Mouse (Mus musculus) megakaryocyte-erythroid progenitor cell, adult 5-6 weeks (primary cell): ENCODE data around the gene Gemin7. TPM values are rescaled to one million over a fixed set of nuclear protein-coding genes. Genes with fewer than 3 reads are reported as not detected.
"Not testable (repeated sequence)": the region's sequence is repeated elsewhere in the genome, so short reads cannot be mapped to it uniquely, and the experiment has no call there.

Source experiments
- ATAC-seq: replicated peaks from 2 replicates; pipeline ENCODE4 v1.8.0; 2016; ENCODE audit warnings: mild to moderate bottlenecking, inconsistent platforms; ENCODE audit not compliant: severe bottlenecking, poor library complexity, low FRiP score, low TSS enrichment
- total RNA-seq, 2 experiments: library from RNA; stranded (forward) in 1 of 2; stranded (reverse) in 1 of 2; fragments of 200-1000, 215-1000 nt in 1 of 2; fragments of >200 nt in 1 of 2; fragmentation: Nextera tagmentation in 1 of 2; gene quantifications; 2 replicates each; pipeline ENCODE4 v1.2.3; 2014 to 2017

Gemin7 gene
- total RNA-seq (2014; fragmentation: Nextera tagmentation) (60.3 and 70.0 TPM in 2 replicates), total RNA-seq (2017) (24.1 and 25.1 TPM in 2 replicates)

DNA sequence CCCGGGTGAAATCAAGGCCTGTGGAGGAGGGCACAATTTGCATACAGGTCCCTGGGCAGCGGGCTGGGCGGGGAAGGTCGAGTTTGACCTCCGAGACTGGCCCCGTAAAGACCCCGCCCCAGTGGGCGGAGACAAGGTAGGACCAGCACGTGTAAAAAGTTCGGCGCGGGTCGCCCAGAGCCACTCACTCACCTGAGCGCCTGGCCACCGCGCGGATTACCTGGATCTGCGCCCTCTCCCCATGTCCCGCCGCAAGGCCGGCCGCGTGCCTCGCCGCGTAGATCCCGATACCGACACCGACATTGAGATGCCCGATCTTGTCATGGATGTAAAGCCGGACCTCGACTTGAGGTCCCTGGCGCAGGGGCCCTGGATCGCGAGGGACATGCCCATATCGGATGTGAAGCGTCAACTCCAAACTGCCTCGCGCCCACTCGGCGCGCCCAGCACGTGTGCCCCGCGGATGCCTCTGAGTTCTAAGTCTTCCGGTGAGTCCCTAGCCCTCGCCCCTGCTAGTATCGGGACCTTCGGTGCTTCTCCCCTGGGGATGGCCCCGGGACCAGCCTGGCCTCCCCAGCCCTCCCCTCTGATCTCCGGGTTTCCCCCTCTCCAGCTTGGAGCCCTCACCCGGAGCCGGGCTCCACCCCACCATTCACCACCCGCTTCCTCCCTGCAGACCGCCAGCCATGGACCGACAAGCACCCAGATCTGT, at the start of gene Gemin7, which contains the start of gene Zfp296:
Gemin7 (minus strand) TSS at position 455 of the 712 bp plus-strand sequence.
Zfp296 (plus strand) TSS at position 147 of the 712 bp plus-strand sequence.
- ATAC-seq, result peak; percentile 32

DNA sequence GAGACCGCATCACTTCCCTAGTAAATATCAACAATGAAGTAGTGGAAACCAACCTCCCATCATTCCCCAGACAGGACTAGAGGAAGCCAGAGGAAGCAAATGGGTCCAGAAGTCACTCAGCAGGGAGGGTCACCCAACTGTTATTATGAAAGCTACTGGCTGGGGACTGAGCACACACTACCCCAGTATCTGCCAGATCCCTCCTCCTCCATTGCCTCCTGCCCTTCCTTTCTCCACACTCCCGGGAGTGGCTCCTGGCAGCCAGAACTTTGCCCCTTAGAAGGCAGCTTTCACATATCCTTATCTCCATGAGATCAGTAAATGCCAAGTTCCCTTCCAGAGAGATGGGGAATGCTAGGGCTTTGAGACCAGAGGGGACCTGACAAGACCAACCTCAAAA, 46.0 kb upstream of the Gemin7 start:
- no peak for ATAC-seq

- ATAC-seq, result no peak
Measured at GRCm38 (mm10) chr7:19622241-19622640, 44.8 kb upstream of the Gemin7 start.

- no peak for ATAC-seq
Measured at GRCm38 (mm10) chr7:19620811-19621210, 43.4 kb upstream of the Gemin7 start.

DNA sequence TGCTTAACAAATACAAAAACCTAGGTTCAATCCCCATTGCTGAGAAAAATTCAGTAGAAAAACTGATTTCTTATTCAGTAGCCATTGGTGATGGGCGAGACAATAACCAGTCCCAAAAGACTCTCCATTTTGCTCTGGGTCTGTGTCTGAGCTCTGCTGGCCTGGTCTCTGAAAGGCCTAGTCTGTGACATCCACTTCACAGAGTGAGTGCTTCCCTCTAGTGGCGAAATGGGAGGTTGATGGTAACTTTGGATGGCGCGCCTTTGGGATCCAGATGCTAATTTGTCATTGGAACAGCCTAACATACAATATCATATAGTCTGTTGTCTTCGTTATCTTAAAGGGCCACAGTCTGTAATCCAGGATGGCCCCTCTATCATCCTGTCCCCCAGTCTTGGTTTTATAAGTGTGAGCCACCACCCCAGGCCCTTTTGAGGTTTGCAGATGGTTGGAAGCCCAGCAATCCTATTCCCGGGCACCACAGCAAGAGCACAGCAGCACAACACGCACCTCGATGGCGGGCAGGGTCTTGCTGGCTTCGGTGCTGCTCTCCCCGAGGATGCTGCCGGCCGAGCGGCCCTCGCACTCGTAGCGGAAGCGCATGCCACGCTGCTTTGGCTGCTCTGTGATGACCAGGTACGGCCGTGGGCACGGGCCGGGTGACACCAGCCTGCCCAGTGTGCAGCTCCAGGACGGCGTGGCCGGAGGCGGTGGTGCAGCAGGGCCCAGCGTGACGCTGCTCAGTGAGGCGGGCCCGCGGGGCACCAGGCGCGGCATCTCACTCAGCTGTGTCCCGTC, 41.8 kb upstream of the Gemin7 start:
- ATAC-seq, result peak; percentile 90

- no peak for ATAC-seq
Measured at GRCm38 (mm10) chr7:19615036-19615577, 37.7 kb upstream of the Gemin7 start.

DNA sequence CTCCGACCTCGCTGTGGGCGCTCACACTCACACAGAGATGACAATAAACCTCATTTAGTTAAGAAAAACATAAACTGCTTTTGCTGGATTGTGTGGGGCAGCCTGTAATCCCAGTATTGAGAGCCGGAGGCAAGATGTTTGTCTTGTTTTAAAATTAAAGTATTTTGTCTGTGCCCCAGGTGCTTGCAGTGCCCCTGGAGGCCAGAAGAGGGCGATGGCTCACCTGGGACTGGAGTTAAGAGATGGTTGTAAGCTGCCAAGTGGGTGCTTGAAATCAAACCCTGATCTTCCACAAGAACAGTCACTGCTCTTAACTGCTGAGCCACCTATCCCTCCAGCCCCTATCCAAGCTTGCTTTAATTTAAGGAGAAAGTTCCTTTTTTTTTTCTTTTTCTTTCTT, 33.6 kb upstream of the Gemin7 start:
- ATAC-seq, result no peak

- no peak for ATAC-seq
Measured at GRCm38 (mm10) chr7:19609641-19610332, 32.4 kb upstream of the Gemin7 start.

DNA sequence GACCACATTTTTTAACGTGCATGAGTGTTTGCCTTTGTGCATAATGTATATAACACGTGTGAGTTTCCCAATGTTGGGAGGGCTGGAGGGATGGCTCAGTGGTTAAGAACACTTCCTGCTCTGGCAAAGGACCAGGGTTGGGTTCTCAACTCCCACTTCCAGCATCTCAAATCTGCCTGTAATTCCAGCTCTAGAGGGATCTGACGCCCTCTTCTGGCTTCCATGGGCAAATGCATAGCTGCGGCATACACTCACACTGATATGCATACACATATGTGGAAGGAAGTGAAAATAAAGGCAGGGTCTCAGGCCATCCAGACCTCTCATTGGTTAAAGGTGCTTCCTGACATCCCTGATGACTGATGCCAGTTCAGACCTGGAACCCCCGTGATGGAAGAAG, 29.9 kb upstream of the Gemin7 start:
- no peak for ATAC-seq

DNA sequence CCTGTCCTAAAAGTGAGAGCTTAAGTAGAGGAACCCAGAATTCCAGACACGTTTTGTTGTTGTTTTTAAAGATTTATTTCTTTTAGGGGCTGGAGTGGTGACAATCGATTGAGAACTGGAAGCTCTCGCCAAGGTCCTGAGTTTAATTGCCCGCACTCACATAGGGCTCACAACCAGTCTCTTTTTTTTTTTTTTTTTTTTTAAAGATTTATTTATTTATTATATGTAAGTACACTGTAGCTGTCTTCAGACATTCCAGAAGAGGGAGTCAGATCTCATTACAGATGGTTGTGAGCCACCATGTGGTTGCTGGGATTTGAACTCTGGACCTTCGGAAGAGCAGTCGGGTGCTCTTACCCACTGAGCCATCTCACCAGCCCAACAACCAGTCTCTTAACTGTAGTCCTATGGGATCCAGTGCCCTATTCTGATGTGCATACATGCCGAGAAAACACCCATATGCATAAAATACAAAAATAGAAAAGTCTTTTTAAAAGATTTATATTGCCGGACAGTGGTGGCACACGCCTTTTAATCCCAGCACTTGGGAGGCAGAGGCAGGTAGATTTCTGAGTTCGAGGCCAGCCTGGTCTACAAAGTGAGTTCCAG, 27.3 kb upstream of the Gemin7 start:
- not testable (repeated sequence) for ATAC-seq

DNA sequence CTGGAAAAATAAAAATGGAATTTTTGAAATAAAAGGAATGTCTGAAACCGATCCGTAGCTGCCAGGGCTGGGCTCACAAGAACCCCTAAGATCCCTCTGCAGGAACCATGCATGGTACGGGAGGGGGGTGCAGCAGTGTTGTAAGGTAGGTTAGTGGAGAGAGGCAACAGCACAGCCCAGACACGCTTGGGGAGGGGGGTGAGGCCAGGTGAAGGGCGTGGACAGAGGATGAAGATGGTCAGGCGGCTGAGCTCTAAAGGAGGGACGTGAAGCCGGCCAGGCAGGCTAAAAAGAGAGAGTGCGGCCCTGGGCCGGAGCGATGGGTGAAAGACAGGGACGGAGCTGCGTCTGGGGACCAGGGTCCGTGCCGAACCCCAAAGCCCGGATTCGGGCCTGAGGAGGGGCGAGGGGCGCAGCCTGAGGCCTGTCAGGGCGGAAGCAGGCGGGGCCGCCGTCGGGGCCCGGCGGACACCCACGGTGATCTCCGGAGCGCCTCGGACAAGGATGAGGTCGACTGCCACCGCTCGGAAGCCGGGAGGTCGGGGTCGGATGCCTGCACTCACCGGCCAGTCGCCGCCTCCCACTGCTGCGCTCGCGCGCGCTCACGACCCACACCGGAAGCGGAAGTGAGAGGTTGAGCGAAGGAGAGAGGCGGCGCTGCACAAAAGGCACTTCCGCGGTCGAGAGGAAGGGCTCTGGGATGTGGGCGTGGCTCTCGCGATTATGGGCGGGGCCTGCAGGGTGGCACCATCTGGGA, 26.6 kb upstream of the Gemin7 start, which contains the start of gene Clasrp:
Clasrp (minus strand) TSS at position 638 of the 757 bp plus-strand sequence.
- peak; percentile 98 for ATAC-seq

GRCm38 (mm10) chr7:19603055-19603454, 25.7 kb upstream of the Gemin7 start:
- ATAC-seq, result no peak

GRCm38 (mm10) chr7:19600562-19600961, 23.2 kb upstream of the Gemin7 start:
- no peak for ATAC-seq

GRCm38 (mm10) chr7:19593061-19593730, 15.8 kb upstream of the Gemin7 start:
- ATAC-seq, result peak; percentile 74

GRCm38 (mm10) chr7:19589917-19590316, 12.5 kb upstream of the Gemin7 start:
- ATAC-seq, result peak; percentile 73

- peak; percentile 46; the same call in 1 of the 2 replicates for ATAC-seq
Measured at GRCm38 (mm10) chr7:19589207-19589606, 11.8 kb upstream of the Gemin7 start.

DNA sequence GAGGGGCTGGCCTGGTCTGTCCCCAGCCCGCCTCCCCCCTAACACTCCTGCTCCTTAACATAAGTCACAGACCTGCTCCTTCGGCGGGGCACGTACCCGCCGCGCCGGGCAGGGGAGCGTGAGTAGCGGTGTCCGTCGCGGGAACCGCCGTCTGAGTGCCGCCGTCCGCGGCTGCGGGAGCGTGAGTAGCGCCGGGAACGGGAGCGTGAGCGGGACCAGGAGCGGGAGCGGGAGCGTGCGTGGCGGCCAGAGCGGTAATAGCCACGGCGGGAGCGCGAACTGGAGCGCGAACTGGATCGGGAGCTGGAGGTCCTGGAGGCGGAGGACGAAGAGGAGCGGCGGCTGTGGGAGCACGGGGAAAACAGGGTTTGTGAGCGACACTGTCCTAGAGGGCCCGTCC, 8.9 kb upstream of the Gemin7 start:
- no peak for ATAC-seq

- ATAC-seq, result no peak
Measured at GRCm38 (mm10) chr7:19580634-19581033, 3.2 kb upstream of the Gemin7 start.
